Mouse (Mus musculus) layer of hippocampus, adult 2 months (tissue): ENCODE results near the gene Atxn7l1. TPM values are rescaled to one million over a fixed set of nuclear protein-coding genes. Genes with fewer than 3 reads are reported as not detected.
"Not testable (repeated sequence)": the region's sequence is repeated elsewhere in the genome, so short reads cannot be mapped to it uniquely, and the experiment has no call there.

Source experiments
- DNase-seq, 2 experiments: peaks; one replicate each; pipeline ENCODE4 v3.0.0; 2022; ENCODE audit warnings: low spot score in 2 of 2
- H3K27ac ChIP-seq: fragments of 200-600 bp; 2 replicates; pipeline ENCODE4 v1.8.1; 2022
- H3K4me3 ChIP-seq: fragments of 200-600 bp; 2 replicates; pipeline ENCODE4 v1.8.1; 2022; ENCODE audit warnings: mild to moderate bottlenecking
- CTCF ChIP-seq: fragments of 200-600 bp; conservative IDR thresholded peaks from 2 replicates; pipeline ENCODE4 v1.8.1; 2022; ENCODE audit warnings: antibody characterized with exemption, mild to moderate bottlenecking, moderate library complexity
- total RNA-seq, 2 experiments: library from RNA; stranded (reverse); gene quantifications; 2 replicates each; pipeline ENCODE4 v1.2.3; 2021

Gene Atxn7l1
- total RNA-seq, 2 experiments from 2014 or later, result 62.0 to 62.9 TPM

GRCm38 (mm10) chr12:33158256-33158655 lies 10.8 kb downstream of the Atxn7l1 start:
- Histone ChIP-seq H3K27ac (no peak overlapping the region), H3K4me3 (no peak overlapping the region)
- TF ChIP-seq CTCF, result no peak
- DNase-seq, result no peak

DNA sequence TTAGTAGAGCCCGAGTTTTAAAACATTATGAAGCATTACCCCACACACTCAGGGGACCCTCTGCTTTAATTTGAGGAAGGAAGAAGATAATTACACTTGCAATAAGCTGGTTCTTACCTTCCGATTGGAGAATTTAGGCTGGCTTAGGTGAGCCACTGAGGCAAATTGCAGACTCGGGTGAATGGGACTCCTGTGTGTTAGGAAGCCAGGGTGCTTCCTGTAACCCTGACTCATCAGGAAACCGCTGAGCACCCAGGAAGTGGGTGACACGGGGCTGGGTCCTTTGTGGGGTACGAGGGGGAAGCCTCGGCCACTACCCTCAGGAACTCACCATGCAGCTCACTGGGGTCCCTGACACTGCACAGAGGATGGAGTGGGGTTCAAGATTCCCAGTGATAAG lies 12.9 kb downstream of the Atxn7l1 start:
- no peak for TF ChIP-seq CTCF
- DNase-seq, result no peak
- Histone ChIP-seq H3K4me3 (no peak overlapping the region), H3K27ac (no peak overlapping the region)

DNA sequence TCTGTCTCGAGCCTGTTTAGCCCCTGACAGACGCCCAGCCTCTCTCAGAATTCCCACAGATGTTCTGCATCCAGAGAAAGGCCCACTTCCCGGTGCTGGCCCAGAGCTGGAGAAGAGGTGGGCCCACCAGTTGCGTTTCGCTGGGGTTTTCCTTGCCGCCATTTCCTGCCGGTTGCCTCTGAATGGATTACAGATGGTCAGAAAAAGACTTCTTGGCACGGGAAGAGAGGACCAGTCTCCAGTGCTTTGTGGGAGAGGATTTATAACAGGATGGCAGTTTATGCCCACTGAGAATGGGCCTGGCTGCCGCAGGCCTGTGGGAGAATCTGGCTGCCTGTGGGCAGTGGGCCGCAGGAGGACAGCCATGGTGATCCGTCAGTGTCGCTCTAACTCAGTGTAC lies 15.0 kb downstream of the Atxn7l1 start:
- no peak for DNase-seq
- H3K4me3 ChIP-seq, result no peak overlapping the region
- 0 out of 2 replicates have a peak overlapping the region, but pooled peaks have one; percentile 21 for H3K27ac ChIP-seq
- TF ChIP-seq CTCF, result no peak

DNA sequence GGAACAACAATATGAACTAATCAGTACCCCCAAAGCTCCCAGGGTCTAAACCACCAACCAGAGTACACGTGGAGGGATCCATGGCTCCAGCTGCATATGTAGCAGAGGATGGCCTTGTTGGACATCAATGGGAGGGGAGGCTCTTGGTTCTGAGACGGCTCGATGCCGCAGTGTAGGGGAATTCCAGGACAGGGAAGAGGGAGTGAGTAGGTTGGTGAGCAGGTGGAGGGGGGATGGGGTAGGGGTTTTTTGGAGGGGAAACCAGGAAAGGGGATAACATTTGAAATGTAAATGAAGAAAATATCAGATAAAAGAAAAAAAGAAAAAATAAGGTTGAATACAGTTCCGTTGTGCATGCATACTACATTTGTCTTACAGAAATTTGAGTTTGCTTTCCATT lies 16.5 kb downstream of the Atxn7l1 start:
- not testable (repeated sequence) for H3K4me3 ChIP-seq, DNase-seq, H3K27ac ChIP-seq

DNA sequence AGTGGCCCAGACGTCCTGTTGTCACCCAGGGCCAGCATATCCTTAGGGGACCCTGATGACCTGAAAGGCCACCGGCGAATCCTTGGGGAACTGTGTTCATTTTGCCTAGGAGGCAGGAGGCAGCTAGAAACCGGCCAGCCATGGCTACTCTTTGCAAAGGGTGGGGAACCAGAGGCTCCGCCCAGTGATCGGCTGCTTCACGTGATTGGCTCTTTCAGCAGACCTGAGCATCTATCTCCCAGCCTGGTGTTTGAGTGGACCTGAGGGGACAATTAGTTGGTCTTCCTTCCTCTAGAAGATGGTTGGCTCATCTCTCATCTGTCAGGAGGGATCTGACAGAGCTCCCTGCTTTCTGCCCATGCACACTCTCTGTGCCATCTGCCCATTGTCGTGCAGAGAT lies 19.2 kb downstream of the Atxn7l1 start:
- H3K27ac ChIP-seq, result no peak overlapping the region
- no peak for DNase-seq
- H3K4me3 ChIP-seq, result no peak overlapping the region
- no peak for TF ChIP-seq CTCF

DNA sequence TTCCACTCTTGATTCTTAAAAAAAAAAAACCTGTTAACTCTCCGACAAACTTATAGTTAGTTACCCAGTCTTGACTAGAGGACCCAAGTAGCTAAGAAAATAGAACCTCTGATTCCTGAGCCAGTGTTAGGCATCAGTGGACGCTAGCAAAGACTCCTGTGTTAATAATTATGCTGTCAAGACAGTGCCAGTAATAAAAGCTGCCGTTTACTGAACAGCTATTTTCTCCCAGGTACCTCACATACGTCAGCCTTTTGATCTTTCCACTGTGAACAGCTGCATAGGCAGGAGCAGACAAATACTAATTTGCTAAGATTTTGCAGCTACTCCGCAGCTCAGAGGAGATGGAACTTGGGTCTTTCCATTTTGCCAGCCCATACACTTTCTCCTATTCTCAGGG lies 20.1 kb downstream of the Atxn7l1 start:
- H3K27ac ChIP-seq, result no peak overlapping the region
- H3K4me3 ChIP-seq, result no peak overlapping the region
- no peak for DNase-seq
- no peak for TF ChIP-seq CTCF

GRCm38 (mm10) chr12:33168491-33168890 lies 21.0 kb downstream of the Atxn7l1 start:
- H3K4me3 ChIP-seq, result no peak overlapping the region
- H3K27ac ChIP-seq, result no peak overlapping the region
- DNase-seq, result no peak
- no peak for TF ChIP-seq CTCF

DNA sequence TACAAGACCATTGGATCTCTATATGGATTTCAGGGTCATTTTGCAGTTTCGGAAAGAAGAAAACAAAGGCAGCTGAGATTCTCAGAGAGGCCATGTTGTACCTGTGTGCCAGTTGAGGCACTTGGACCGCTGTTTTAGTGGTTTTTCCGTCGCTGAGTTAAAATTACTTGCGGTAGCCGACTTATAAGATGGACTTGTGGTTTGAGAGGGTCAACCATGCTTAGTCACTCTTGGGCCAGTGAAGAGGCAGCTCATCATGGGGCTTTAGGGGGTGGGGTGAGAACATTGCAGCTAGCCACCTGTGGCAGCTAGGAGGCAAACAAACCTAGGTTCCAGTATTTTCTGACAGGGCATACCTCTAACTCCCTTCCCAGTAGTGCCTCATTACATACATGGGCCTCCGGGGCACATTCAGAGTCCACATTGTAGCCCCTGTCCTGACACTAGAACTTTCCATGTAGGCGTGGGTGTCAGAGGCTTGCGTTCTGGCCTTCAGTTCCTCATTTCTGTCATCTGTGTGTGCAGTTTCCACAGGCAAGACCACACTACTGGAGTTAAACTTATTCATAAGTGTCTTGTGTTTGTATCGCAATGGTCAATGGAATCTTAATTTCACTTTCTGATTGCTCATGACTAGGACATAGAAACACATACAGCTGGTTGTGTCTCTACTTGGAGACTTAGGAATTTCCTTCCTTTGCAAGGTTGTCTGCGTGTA lies 22.4 kb downstream of the Atxn7l1 start:
- Histone ChIP-seq H3K27ac (no peak overlapping the region), H3K4me3 (no peak overlapping the region)
- no peak for DNase-seq
- no peak for TF ChIP-seq CTCF

- no peak for TF ChIP-seq CTCF
- DNase-seq, result no peak
- Histone ChIP-seq H3K4me3 (no peak overlapping the region), H3K27ac (no peak overlapping the region)
Observed at GRCm38 (mm10) chr12:33170822-33171221, 23.3 kb downstream of the Atxn7l1 start.

DNA sequence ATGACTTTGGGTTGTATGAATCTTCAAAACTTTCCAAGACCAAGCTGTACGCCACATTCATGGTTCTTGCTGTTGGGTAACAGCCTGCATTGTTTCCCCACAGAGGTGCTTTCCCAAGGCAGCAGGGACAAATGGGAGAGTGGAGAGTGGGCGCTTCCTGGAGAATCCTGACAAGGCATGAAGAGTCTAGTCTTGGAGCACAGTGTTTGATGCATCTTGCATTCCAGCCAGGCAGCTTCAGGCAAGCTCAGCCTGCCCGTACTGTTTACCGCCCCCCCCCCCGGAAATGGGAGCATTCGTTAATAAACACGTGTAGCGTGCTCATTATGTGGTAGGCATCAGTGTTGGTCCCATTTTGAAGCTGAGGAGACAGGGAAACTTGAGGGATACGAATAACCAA lies 25.4 kb downstream of the Atxn7l1 start:
- no peak for DNase-seq
- Histone ChIP-seq H3K4me3 (no peak overlapping the region), H3K27ac (no peak overlapping the region)
- no peak for TF ChIP-seq CTCF

- no peak for DNase-seq
- no peak overlapping the region for H3K27ac ChIP-seq
- H3K4me3 ChIP-seq, result no peak overlapping the region
- no peak for TF ChIP-seq CTCF
Observed at GRCm38 (mm10) chr12:33173720-33174141, 26.2 kb downstream of the Atxn7l1 start.

GRCm38 (mm10) chr12:33174171-33174570 lies 26.7 kb downstream of the Atxn7l1 start:
- H3K4me3 ChIP-seq, result no peak overlapping the region
- DNase-seq, result no peak
- no peak for TF ChIP-seq CTCF
- no peak overlapping the region for H3K27ac ChIP-seq

- no peak for DNase-seq
- TF ChIP-seq CTCF, result no peak
- no peak overlapping the region for H3K27ac ChIP-seq
Observed at GRCm38 (mm10) chr12:33174675-33175357, 27.3 kb downstream of the Atxn7l1 start.

More at GRCm38 (mm10) chr12:33174675-33175357, 27.3 kb downstream of the Atxn7l1 start:
- H3K4me3 ChIP-seq, result no peak overlapping the region
